In genomic region chr1:153227916-153228315, GRCm38 (mm10) we compare ENCODE assay signal across 28 mouse cellular contexts. TPM values are rescaled to one million over a fixed set of nuclear protein-coding genes. Genes with fewer than 3 reads are reported as not detected.
DNase-seq lines count a peak whose midpoint lies in the region; ATAC-seq and TF ChIP-seq lines count a peak whose summit lies in the region.
"Had no signal": no experiment of that assay in that cellular context is flagged by ENCODE, and none has a peak within 500 bp of the region (broad histone marks: within the 10 kb centered on the region; RNA-seq: fewer than 3 reads in every experiment).

No protein-coding gene starts in this region.

- peak overlapping the region; percentile 87 for H3K27ac ChIP-seq in gastrocnemius, adult 2 months
- no peak overlapping the region for H3K27ac ChIP-seq in lung, embryonic 14.5 days (ENCODE audit: low read depth)
- H3K27ac ChIP-seq in lung, embryonic 16.5 days (ENCODE audit: low read length), result 0 out of 2 replicates have a peak overlapping the region, but pooled peaks have one; percentile 10
- H3K27ac ChIP-seq: embryonic facial prominence, embryonic 12.5 days; embryonic facial prominence, embryonic 15.5 days; heart, embryonic 10.5 days; heart, embryonic 13.5 days; hindbrain, embryonic 12.5 days; hindbrain, embryonic 15.5 days had no signal

- DNase-seq in gastrocnemius, adult 2 months, result no peak
- DNase-seq in gastrocnemius, adult 18-20 months (ENCODE audit: low spot score), result no peak
- DNase-seq in lung, embryonic 14.5 days, result peak; percentile 57
- no peak for DNase-seq in lung, postnatal 25 days (ENCODE audit: low spot score)
- DNase-seq in lung, postnatal 14 days, result peak; percentile 27
- DNase-seq in c-Kit-positive CD71-positive TER-119-positive erythroid progenitor cells, embryonic 14.5 days (ENCODE audit: low spot score), result no peak
- DNase-seq: adrenal gland, adult 8-10 months; adrenal gland, postnatal 25 days; cerebellum, adult 11 months; cerebellum, adult 2 months; cerebellum, adult 9-11 months; cerebellum, postnatal 25 days; forebrain, postnatal 0 days; gastrocnemius, postnatal 10 days; gastrocnemius, postnatal 36 days had no signal

- ATAC-seq in lung, embryonic 14.5 days (ENCODE audit: insufficient read depth), result 0 out of 2 replicates have a peak, but pooled peaks have one; percentile 41
- peak; percentile 28; the same call in 1 of the 2 replicates for ATAC-seq in lung, embryonic 16.5 days (ENCODE audit: low read depth)
- no peak for ATAC-seq in cerebellum, adult (ENCODE audit: insufficient number of reproducible peaks, low FRiP score, low TSS enrichment)
- ATAC-seq: activated CD4-positive, CD25-positive, alpha-beta regulatory T cell, adult 4 months; forebrain, embryonic 14.5 days; forebrain, postnatal 0 days had no signal

- no peak overlapping the region for H3K4me3 ChIP-seq in gastrocnemius, adult 2 months
- no peak overlapping the region for H3K4me3 ChIP-seq in lung, embryonic 14.5 days (ENCODE audit: low read depth, low read length)
- H3K4me3 ChIP-seq in lung, embryonic 16.5 days (ENCODE audit: low read length), result no peak overlapping the region
- H3K4me3 ChIP-seq: embryonic facial prominence, embryonic 12.5 days; embryonic facial prominence, embryonic 15.5 days; heart, embryonic 10.5 days; heart, embryonic 13.5 days; hindbrain, embryonic 12.5 days; hindbrain, embryonic 15.5 days had no signal

- TF ChIP-seq CTCF in gastrocnemius, adult 2 months (IDR thresholded peaks at IDR 0.05), result no peak
- no peak for TF ChIP-seq CTCF in lung, embryonic 14.5 days (IDR thresholded peaks at IDR 0.05; ENCODE audit: low read depth)

- intact Hi-C loops in gastrocnemius, adult 2 months (cut with DNase I), result no loop called here

- H3K27me3 ChIP-seq in lung, embryonic 14.5 days (ENCODE audit: insufficient read depth, low read length), result no peaks in the 10 kb centered on the region
- H3K27me3 ChIP-seq in lung, embryonic 16.5 days (ENCODE audit: control insufficient read depth, insufficient read depth, low read depth, low read length), result no peaks in the 10 kb centered on the region
- H3K27me3 ChIP-seq: embryonic facial prominence, embryonic 12.5 days; embryonic facial prominence, embryonic 15.5 days; heart, embryonic 13.5 days; hindbrain, embryonic 12.5 days; hindbrain, embryonic 15.5 days had no signal

- no peak overlapping the region for H3K4me2 ChIP-seq in lung, embryonic 14.5 days
- no peak overlapping the region for H3K4me2 ChIP-seq in lung, embryonic 16.5 days (ENCODE audit: low read depth, low read length)
- H3K4me2 ChIP-seq: embryonic facial prominence, embryonic 12.5 days; embryonic facial prominence, embryonic 15.5 days; heart, embryonic 13.5 days; hindbrain, embryonic 12.5 days; hindbrain, embryonic 15.5 days had no signal

- peaks cover 87% of the 10 kb centered on the region for H3K36me3 ChIP-seq in lung, embryonic 14.5 days (ENCODE audit: insufficient read depth)
- peaks cover 57% of the 10 kb centered on the region for H3K36me3 ChIP-seq in lung, embryonic 16.5 days (ENCODE audit: control insufficient read depth, insufficient read depth, low read length)

- whole genome bisulfite sequencing in lung, embryonic 14.5 days, result 33% methylated on average over 4 of the region's 4 CpGs
- 37% methylated on average over 4 of the region's 4 CpGs for WGBS in lung, embryonic 16.5 days

- H3K9me3 ChIP-seq in lung, embryonic 14.5 days (ENCODE audit: low read depth, low read length), result no peaks in the 10 kb centered on the region
- H3K9me3 ChIP-seq in lung, embryonic 16.5 days (ENCODE audit: control insufficient read depth, low read length), result no peaks in the 10 kb centered on the region
- H3K9me3 ChIP-seq: embryonic facial prominence, embryonic 12.5 days; embryonic facial prominence, embryonic 15.5 days; heart, embryonic 10.5 days; heart, embryonic 13.5 days; hindbrain, embryonic 12.5 days; hindbrain, embryonic 15.5 days had no signal

- no peak overlapping the region for H3K9ac ChIP-seq in lung, embryonic 14.5 days
- no peak overlapping the region for H3K9ac ChIP-seq in lung, embryonic 16.5 days (ENCODE audit: low read length)
- H3K9ac ChIP-seq: embryonic facial prominence, embryonic 12.5 days; embryonic facial prominence, embryonic 15.5 days; forebrain, postnatal 0 days; heart, embryonic 13.5 days; hindbrain, embryonic 12.5 days; hindbrain, embryonic 15.5 days had no signal

- H3K4me1 ChIP-seq in lung, embryonic 14.5 days (ENCODE audit: insufficient read depth), result no peaks in the 10 kb centered on the region
- H3K4me1 ChIP-seq in lung, embryonic 16.5 days (replicated peaks; ENCODE audit: control insufficient read depth, insufficient read depth, low read length), result peaks cover 11% of the 10 kb centered on the region; the same call in 1 of the 2 replicates
- H3K4me1 ChIP-seq: embryonic facial prominence, embryonic 12.5 days; embryonic facial prominence, embryonic 15.5 days; heart, embryonic 10.5 days; heart, embryonic 13.5 days; hindbrain, embryonic 12.5 days; hindbrain, embryonic 15.5 days had no signal

RNA-seq across cellular contexts. Expression of gene Lamc2, which starts 41.7 kb away (rescaled TPM):
- total RNA-seq in gastrocnemius, adult 2 months (2021), result 1 to 10 TPM; 3.8 to 4.4 TPM
- 1 to 10 TPM; 3.3 to 9.7 TPM for total RNA-seq in gastrocnemius, adult 18-20 months (2021)
- polyA plus RNA-seq in lung, embryonic 14.5 days (2014; fragmentation: Nextera tagmentation; extraction: Ambion mirVana), result 55.7 and 55.9 TPM in 2 replicates
- 71.8 and 76.1 TPM in 2 replicates for polyA plus RNA-seq in lung, embryonic 16.5 days (2015; fragmentation: Nextera tagmentation; extraction: Ambion mirVana)
- total RNA-seq: common myeloid progenitor, adult 5-6 weeks; granulocyte monocyte progenitor cell, adult 5-6 weeks; hematopoietic stem cell, adult 5-6 weeks had no signal

Comparison
In these comparisons a context has a peak if more than half of its experiments do, and no peak if none do; other contexts are left out.
1. DNase-seq: peak in lung, embryonic 14.5 days (single experiment) and lung, postnatal 14 days (single experiment); none in gastrocnemius, adult 2 months (single experiment), gastrocnemius, adult 18-20 months (single experiment), lung, postnatal 25 days (single experiment) and c-Kit-positive CD71-positive TER-119-positive erythroid progenitor cells, embryonic 14.5 days (single experiment).